Mouse (Mus musculus) midbrain, embryonic 10.5 days (tissue): ENCODE data around the gene Il11ra1. TPM values are rescaled to one million over a fixed set of nuclear protein-coding genes. Genes with fewer than 3 reads are reported as not detected.
"Not testable (repeated sequence)": the region's sequence is repeated elsewhere in the genome, so short reads cannot be mapped to it uniquely, and the experiment has no call there.

Experiments
- DNase-seq: peaks from one replicate; pipeline ENCODE4 v3.0.0-alpha.2; 2017; ENCODE audit warnings: low spot score
- H3K27ac ChIP-seq: fragments of 300-500 bp; sonication (generic); replicated peaks from 2 replicates; pipeline ENCODE4 v1.5.1; 2016; ENCODE audit warnings: mild to moderate bottlenecking
- H3K27me3 ChIP-seq: fragments of 300-500 bp; sonication (generic); 2 replicates; pipeline ENCODE4 v1.6.1; 2016; ENCODE audit warnings: low read depth, mild to moderate bottlenecking; ENCODE audit not compliant: poor library complexity, severe bottlenecking
- H3K36me3 ChIP-seq: fragments of 300-500 bp; sonication (generic); 2 replicates; pipeline ENCODE4 v1.6.1; 2016; ENCODE audit warnings: mild to moderate bottlenecking, moderate library complexity
- H3K4me1 ChIP-seq: fragments of 300-500 bp; sonication (generic); 2 replicates; pipeline ENCODE4 v1.6.1; 2016
- H3K4me3 ChIP-seq: fragments of 300-500 bp; sonication (generic); 2 replicates; pipeline ENCODE4 v1.5.1; 2016; ENCODE audit warnings: mild to moderate bottlenecking, moderate library complexity
- H3K9me3 ChIP-seq: fragments of 300-500 bp; sonication (generic); replicated peaks from 2 replicates; pipeline ENCODE4 v1.6.1; 2016; ENCODE audit warnings: mild to moderate bottlenecking
- WGBS: fragments of 180-500 bp; shearing (Covaris S2); methylation state at CpG from one replicate; pipeline ENCODE4 v1.1.7; 2016; 5-methylcytosine and 5-hydroxymethylcytosine counted together
- polyA plus RNA-seq: library from polyadenylated mRNA; unstranded; fragments of >200 nt; fragmentation: Nextera tagmentation; extraction: Ambion mirVana; gene quantifications from 2 replicates; pipeline ENCODE4 v1.2.1, GENCODE M21; 2016

The Il11ra1 gene
- polyA plus RNA-seq, 1 experiment from 2014 or later = 69.0 TPM

- Histone ChIP-seq H3K27me3 (no peaks in the 10 kb centered on the region), H3K36me3 (no peaks in the 10 kb centered on the region), H3K4me1 (peaks cover 35% of the 10 kb centered on the region), H3K27ac (peak overlapping the region; percentile 84), H3K9me3 (no peaks in the 10 kb centered on the region), H3K4me3 (peak overlapping the region; percentile 24)
- 33% methylated on average over 8 of the region's 8 CpGs for WGBS
- no peak for DNase-seq
Observed at GRCm38 (mm10) chr4:41762099-41762687, 62.4 kb downstream of the Il11ra1 start.

GRCm38 (mm10) chr4:41762688-41763114 is 62.9 kb downstream of the Il11ra1 start:
- H3K36me3 ChIP-seq, H3K27me3 ChIP-seq, DNase-seq, H3K9me3 ChIP-seq: not testable (repeated sequence)
- H3K4me3 ChIP-seq = peak overlapping the region; percentile 24
- 47% methylated on average over 8 of the region's 8 CpGs for WGBS
- peaks cover 35% of the 10 kb centered on the region for H3K4me1 ChIP-seq
- peak overlapping the region; percentile 84; the same call in 1 of the 2 replicates for H3K27ac ChIP-seq

DNA sequence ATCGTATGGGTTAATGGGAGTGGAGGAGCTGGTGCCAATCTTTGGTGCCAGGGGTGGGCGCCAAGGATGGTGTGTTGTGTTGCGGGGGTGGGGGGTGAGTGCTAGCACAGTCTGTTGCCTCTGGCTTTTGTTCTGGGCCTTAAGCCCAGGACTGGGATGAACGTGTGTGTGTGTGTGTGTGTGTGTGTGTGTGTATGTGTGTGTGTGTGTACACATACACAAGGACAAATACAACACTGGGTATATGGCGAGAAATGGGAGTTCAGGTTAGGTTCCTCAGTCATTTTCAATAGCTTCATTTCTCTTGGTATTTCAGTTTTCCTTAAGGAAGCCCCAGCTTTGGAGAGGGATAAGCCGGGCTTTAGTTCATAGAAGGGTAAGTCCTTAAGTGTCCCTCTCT is 63.4 kb downstream of the Il11ra1 start:
- H3K36me3 ChIP-seq, H3K27me3 ChIP-seq, H3K27ac ChIP-seq, H3K4me3 ChIP-seq, DNase-seq, H3K9me3 ChIP-seq: not testable (repeated sequence)
- WGBS = 81% methylated on average over 5 of the region's 6 CpGs
- peaks cover 35% of the 10 kb centered on the region for H3K4me1 ChIP-seq

DNA sequence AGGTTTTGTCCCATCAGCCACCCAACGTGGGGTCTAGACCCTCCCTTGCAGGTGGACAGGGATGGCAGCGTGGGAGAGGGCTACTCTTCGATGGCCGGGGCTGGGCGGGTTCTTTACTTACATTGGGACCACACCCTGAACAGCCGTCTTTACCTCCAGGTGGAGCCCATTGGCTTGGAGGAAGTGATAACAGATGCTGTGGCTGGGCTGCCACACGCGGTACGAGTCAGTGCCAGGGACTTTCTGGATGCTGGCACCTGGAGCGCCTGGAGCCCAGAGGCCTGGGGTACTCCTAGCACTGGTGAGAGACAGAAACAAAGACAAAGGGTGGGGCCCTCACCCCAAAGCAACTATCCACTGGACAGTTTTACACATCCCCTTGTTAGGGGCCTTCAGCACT is 67.5 kb downstream of the Il11ra1 start:
- WGBS = 88% methylated on average over 10 of the region's 10 CpGs
- H3K4me1 ChIP-seq = not testable (repeated sequence)

GRCm38 (mm10) chr4:41772946-41773345 is 73.2 kb downstream of the Il11ra1 start:
- 4% methylated on average over 9 of the region's 16 CpGs for WGBS
- H3K9me3 ChIP-seq, DNase-seq, H3K27ac ChIP-seq, H3K36me3 ChIP-seq, H3K27me3 ChIP-seq, H3K4me1 ChIP-seq: not testable (repeated sequence)
- H3K4me3 ChIP-seq = peak overlapping the region; percentile 44

More for the DNA sequence above, 67.5 kb downstream of the Il11ra1 start:
- not testable (repeated sequence) for H3K4me3 ChIP-seq, H3K36me3 ChIP-seq, H3K27me3 ChIP-seq, H3K9me3 ChIP-seq, DNase-seq, H3K27ac ChIP-seq

- not testable (repeated sequence) for H3K27me3 ChIP-seq, H3K36me3 ChIP-seq, H3K9me3 ChIP-seq, H3K4me1 ChIP-seq
- peak overlapping the region; percentile 74 for H3K27ac ChIP-seq
- under 1% methylated on average over 24 of the region's 25 CpGs for WGBS
- DNase-seq = peak; percentile 55
- peak overlapping the region; percentile 57 for H3K4me3 ChIP-seq
Observed at GRCm38 (mm10) chr4:41773502-41773901, 73.7 kb downstream of the Il11ra1 start.

GRCm38 (mm10) chr4:41774002-41774401 is 74.2 kb downstream of the Il11ra1 start, which contains the start of gene Ccl27a:
TSS of gene Ccl27a (minus strand) at chr4:41774247.
- not testable (repeated sequence) for H3K36me3 ChIP-seq, H3K27me3 ChIP-seq, H3K4me1 ChIP-seq, H3K9me3 ChIP-seq
- DNase-seq = peak; percentile 82
- Histone ChIP-seq H3K4me3 (peak within 1 kb of the TSS; percentile 57), H3K27ac (peak within 1 kb of the TSS; percentile 74)
- under 1% methylated on average over 13 of the region's 14 CpGs for WGBS

DNA sequence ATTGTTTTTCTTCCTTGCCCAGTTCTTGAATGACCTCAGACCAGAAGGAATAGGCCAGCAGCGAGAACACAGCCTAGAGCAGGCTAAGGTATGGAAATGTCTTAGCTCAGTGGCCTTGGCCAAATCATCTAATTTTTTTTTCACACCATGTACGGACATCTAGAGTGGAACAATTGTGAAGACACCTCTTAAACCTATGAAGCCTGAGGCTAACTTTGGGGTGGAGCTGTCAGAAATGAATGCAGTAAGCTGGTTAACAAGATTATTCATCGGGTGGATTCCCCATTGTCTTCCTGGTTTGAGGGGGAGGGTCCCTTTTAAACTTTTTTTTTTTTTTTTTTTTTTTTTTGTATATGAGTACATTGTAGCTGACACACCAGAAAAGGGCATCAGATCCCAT is 74.7 kb downstream of the Il11ra1 start:
- DNase-seq = not testable (repeated sequence)
- peak overlapping the region; percentile 52; the same call in 1 of the 2 replicates for H3K27ac ChIP-seq

DNA sequence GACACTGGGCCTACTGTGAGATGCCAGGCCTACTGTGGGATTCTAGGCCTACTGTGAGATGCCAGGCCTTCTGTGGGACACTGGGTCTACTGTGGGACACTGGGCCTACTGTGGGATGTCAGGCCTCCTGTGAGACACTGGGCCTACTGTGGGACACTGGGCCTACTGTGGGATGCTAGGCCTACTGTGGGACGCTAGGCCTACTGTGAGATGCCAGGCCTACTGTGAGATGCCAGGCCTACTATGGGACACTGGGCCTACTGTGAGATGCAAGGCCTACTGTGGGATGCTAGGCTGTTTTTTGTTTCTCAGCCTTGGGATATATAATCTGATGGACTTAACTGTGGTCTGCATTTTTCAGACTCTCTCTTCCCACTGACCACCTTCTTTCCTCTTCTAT is 76.1 kb downstream of the Il11ra1 start:
- WGBS = 85% methylated on average over 1 of the region's 1 CpGs
- not testable (repeated sequence) for DNase-seq, H3K27ac ChIP-seq, H3K36me3 ChIP-seq, H3K9me3 ChIP-seq, H3K27me3 ChIP-seq, H3K4me1 ChIP-seq, H3K4me3 ChIP-seq

More for the DNA sequence above, 74.7 kb downstream of the Il11ra1 start:
- H3K9me3 ChIP-seq, H3K36me3 ChIP-seq, H3K4me1 ChIP-seq, H3K27me3 ChIP-seq: not testable (repeated sequence)
- H3K4me3 ChIP-seq = peak overlapping the region; percentile 48
- 55% methylated on average over 3 of the region's 3 CpGs for WGBS

- WGBS = 20% methylated on average over 9 of the region's 9 CpGs
- peaks cover 15% of the 10 kb centered on the region for H3K4me1 ChIP-seq
- H3K36me3 ChIP-seq, DNase-seq, H3K27me3 ChIP-seq, H3K9me3 ChIP-seq, H3K4me3 ChIP-seq, H3K27ac ChIP-seq: not testable (repeated sequence)
Observed at GRCm38 (mm10) chr4:41781271-41781670, 81.5 kb downstream of the Il11ra1 start.

- H3K4me3 ChIP-seq = 0 out of 2 replicates have a peak overlapping the region, but pooled peaks have one; percentile 9
- H3K36me3 ChIP-seq, H3K27me3 ChIP-seq, H3K9me3 ChIP-seq, DNase-seq: not testable (repeated sequence)
- peaks cover 15% of the 10 kb centered on the region for H3K4me1 ChIP-seq
- H3K27ac ChIP-seq = 0 out of 2 replicates have a peak overlapping the region, but pooled peaks have one; percentile 13
- 19% methylated on average over 16 of the region's 21 CpGs for WGBS
Observed at GRCm38 (mm10) chr4:41781748-41782485, 82.1 kb downstream of the Il11ra1 start.

GRCm38 (mm10) chr4:41782711-41783110 is 82.9 kb downstream of the Il11ra1 start:
- H3K27me3 ChIP-seq, H3K4me3 ChIP-seq, H3K9me3 ChIP-seq, H3K36me3 ChIP-seq: not testable (repeated sequence)
- Histone ChIP-seq H3K4me1 (peaks cover 15% of the 10 kb centered on the region), H3K27ac (0 out of 2 replicates have a peak overlapping the region, but pooled peaks have one; percentile 42)
- DNase-seq = peak; percentile 51
- 13% methylated on average over 4 of the region's 4 CpGs for WGBS

DNA sequence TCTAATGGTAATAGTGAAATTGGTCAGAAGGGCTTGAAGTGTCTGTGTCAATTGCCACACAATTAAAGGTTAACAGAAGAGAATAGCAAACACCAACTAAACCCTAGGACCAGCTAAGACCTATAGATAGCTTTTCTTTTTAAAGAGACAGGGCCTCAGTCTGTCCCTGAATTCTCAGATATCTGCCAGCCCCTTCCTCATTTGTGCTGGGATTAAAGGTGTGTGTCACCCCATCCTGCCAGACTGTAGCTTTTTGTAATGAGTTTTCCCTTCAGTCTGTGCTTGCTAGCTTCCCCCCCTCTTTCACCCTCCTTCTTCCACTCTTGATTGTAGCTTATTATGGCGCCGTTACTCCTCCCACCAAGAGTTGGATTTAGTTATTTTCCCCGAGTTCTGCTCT is 83.4 kb downstream of the Il11ra1 start:
- WGBS = 41% methylated on average over 3 of the region's 3 CpGs
- not testable (repeated sequence) for H3K27me3 ChIP-seq, H3K36me3 ChIP-seq, H3K9me3 ChIP-seq, DNase-seq, H3K27ac ChIP-seq, H3K4me3 ChIP-seq
- H3K4me1 ChIP-seq = peaks cover 15% of the 10 kb centered on the region
